Mouse (Mus musculus) lung, postnatal 4 days (tissue): ENCODE measurements around the gene Padi3.

ENCODE experiments used
- DNase-seq, 2 experiments: peaks; one replicate each; pipeline ENCODE4 v3.0.0; 2021

Padi3 gene

GRCm38 (mm10) chr4:140779803-140780397 lies 30.5 kb downstream of the Padi3 start:
- DNase-seq, result peak; percentile 40 to 71

- no peak for DNase-seq
Observed at GRCm38 (mm10) chr4:140776623-140777022, 33.8 kb downstream of the Padi3 start.

DNA sequence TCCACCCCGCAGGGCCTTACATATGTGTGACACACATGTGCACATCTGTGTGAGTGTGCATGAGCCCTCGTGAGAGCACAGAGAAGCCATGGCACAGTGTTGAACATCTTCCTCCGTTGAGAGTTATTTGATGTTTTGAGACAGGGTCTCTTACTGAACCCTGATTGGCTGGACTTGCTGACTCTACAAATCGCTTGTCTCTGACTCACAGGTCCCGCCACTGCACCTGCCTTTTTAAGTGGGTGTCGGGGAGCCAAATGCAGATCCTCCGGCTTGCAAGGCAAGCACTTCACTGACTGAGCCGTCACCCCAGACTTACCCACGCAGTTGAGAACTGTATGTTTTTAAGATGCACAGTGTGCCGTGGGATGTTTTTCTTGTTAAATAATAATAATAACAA lies 34.6 kb downstream of the Padi3 start:
- no peak for DNase-seq

DNA sequence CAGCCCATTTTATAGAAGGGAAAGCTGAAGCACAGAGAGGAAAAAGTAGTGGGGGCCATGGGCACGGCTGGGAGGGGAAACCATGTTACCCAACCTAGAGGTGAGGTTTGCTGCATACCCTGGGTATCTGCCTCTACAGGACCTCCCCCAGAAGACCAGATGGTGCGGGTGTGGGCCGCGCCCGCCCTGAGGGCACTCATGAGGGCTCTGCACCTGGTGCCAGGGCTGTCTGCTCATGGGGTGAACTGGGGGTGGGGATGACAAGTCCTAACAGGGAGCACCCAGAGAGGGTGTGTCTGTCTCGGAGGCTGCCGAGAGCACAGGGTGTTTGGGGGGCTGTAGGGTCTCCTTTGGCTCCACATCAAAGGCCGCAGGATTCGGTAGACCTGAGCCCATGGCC lies 35.6 kb downstream of the Padi3 start:
- DNase-seq, result no peak

DNA sequence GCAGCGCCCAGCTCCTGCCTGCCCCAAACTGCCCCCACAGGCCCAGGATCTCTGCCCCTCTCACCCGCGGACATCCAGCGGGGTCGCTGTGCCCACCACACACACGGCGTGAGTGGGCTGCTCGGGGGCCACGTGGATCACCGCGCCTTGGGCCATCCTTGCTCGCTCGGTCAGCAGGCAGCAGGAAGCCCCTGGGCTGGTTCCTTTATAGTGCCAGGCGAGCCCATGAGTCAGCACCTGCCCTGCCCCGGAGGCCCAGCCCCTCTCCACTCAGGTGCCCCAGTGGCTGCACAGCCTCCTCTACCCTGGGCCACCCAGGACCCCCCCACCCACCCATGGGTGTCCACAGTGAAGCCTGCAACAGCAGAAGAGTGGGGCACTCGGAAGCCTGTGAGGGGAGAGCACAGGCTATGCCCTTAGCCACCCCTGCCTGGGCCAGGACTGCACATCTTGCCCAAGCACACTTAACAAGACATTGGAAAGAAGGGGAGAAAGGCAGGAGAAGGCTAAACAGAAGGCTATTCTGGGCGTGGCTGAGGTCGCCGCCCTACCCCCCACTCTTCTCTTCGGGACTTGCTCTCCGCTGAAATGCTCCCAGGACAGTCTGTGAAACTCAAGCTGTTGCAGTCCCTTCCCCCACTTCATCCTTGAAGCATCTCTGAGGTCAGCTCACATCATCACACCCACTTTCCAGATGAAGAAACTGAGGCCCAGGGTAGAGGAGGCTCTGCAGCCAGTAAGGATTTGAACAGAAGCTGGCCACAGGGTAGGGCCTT lies 36.2 kb downstream of the Padi3 start, which contains the start of gene Padi4:
TSS of gene Padi4 (minus strand) at position 212 of the 776 bp plus-strand sequence.
- no peak for DNase-seq

DNA sequence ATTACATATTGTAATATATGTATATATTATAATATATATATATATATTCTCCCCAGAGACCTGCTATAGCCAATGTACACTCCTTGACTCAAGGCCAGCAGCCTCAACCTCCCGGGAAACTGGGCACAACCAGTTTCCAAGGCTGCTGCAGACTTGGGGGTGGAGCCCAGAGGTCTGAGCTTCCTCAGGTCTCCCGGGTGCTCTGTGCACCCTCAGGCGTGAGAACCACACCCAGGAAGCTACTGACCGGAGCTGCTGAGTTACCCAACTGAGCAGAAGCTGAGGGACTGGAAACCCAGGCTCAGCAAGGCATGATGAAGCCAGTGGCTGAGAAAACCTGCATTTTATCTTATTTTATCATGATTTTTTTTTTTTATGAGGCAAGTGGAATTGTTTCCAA lies 39.4 kb downstream of the Padi3 start:
- peak; percentile 39 to 59 for DNase-seq

DNA sequence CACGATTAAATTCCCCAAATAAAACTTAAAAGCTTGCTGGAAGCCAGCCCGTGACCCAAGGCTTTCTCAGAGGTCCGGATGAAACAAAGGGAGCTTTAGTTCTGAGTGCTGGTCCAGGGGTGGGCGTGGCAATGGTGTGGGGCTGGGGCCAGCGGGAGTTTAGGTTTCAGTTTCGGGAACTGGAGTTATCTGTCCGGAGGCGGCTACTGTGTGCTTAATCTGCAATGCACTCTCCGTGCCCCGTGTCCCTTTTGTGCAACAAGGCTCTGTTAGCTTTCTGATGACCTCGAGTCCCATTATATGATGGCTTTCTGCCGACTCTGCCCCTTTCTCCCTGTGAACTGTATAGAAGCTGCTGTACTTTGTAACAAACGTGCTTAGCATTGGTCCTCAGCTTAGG lies 40.0 kb downstream of the Padi3 start:
- DNase-seq, result peak; percentile 60 to 61

- no peak for DNase-seq
Observed at GRCm38 (mm10) chr4:140768973-140769372, 41.5 kb downstream of the Padi3 start.

DNA sequence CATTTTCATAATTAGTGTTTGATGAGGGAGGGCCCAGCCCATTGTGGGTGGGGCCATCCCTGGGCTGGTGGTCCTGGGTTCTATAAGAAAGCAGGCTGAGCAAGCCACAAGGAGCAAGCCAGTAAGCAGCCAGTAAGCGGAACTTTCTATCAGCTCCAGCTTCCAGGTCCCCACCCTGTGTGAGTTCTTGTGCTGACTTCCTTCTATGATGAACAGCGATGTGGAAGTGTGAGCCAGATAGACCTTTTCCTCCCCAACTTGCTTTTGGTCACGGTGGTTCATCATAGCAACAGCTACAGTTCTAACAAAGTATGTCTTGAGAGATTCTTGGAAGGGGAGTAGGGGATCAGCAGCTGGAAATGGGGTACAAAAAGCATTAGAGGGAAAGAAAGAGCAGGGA lies 44.5 kb downstream of the Padi3 start:
- DNase-seq, result no peak

DNA sequence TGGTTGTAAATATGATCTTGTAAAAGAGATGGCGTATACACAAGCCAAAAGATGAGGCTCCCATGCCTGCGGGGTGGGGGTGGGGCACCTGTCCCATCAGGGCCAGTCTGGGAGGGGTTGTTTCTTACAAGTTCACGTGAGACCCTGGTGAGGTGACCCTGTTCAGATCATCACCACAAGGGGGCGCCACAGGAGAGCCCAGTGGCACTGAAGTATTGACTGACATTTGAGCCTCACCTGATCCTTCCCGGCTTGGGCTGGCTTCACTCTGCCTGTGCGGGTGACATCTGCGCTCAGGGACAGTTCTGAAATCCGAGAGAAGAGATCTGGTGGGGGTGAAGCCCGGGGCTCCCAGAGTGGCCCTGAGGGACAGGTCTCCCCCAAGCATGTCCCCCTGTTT lies 47.3 kb downstream of the Padi3 start:
- DNase-seq, result peak; percentile 59 to 68

- DNase-seq, result peak; percentile 25 to 46
Observed at GRCm38 (mm10) chr4:140761601-140762000, 48.8 kb downstream of the Padi3 start.

GRCm38 (mm10) chr4:140755811-140756210 lies 54.6 kb downstream of the Padi3 start:
- DNase-seq, result no peak

DNA sequence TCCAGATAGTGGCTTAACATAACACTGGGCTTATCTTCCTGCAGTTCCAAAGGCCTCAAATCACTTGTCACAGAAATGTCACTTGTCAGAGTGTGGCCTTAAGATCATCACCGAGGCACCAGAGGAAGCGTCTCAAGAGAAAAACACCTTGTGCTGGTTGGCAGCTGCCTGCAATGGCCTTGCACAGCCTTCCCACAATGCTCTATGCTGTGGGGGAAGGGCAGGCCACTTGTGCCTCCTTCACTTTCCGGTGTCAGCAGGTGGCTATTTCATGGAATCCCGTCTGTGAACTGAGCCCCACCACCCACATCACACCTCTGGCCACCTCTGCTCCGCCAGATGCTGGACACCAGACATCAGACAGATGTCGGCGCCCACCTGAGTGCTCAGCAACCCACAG lies 57.1 kb downstream of the Padi3 start:
- no peak for DNase-seq

DNA sequence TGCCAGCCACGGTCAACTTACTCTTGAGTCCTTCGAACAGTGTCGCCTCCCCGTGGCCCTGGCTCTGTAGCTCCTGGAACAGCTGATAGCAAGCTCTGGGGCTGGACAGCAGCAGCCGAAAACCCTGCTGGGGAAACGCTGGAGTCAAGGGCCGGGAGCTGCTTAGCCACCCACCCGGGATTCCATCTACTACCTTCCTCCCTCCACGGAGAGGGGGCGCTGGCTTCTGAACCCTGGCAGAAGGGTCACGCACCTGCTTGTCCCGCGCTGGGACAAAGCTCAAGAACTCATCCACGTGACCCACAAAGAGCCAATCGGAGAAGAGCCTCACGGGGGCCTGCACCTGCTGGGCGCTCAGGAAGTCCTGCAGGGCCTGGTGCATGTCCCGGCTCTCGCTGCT lies 60.1 kb downstream of the Padi3 start:
- DNase-seq, result peak; percentile 49 to 53

DNA sequence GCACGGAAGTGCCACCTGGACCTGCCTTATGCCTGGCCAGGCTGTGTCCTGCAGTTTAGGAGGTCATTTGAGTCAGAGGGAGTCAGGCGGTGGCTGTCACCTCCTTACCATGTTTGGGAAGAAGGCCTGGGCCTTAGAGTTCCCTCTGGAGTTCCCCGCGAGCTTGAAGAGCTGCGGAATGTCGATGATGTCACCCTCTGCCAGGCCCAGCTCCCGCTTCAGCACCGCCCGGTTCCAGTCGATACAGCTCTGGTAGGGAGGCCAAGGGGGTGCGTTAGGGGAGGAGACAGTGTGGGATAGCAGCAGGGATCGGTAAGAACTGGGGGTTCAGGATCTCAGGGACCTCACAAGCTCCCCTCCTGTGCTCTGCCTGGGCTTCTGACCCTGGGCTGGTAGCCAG lies 62.5 kb downstream of the Padi3 start:
- peak; percentile 25 to 39 for DNase-seq

- DNase-seq, result peak; percentile 54 to 60
Observed at GRCm38 (mm10) chr4:140744654-140745053, 65.8 kb downstream of the Padi3 start.

DNA sequence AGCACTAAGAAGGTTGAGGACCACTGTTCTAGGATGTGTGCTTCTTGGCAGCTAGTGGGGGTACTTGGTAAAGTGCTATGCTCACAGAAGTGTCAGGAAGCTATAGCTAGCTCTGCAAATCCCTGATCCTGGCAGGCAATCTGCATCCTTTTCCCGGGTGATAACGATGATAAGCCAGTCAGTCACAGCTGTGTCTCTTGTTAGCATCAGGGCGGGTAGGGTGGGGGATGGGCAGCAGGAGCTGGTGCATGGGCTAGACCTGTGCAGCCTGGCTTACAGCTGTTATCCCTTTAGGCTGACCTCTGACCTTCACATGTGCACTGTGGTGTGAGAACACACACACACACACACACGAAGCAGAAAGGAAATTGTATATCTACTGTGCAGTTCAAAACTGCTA lies 67.4 kb downstream of the Padi3 start:
- no peak for DNase-seq

DNA sequence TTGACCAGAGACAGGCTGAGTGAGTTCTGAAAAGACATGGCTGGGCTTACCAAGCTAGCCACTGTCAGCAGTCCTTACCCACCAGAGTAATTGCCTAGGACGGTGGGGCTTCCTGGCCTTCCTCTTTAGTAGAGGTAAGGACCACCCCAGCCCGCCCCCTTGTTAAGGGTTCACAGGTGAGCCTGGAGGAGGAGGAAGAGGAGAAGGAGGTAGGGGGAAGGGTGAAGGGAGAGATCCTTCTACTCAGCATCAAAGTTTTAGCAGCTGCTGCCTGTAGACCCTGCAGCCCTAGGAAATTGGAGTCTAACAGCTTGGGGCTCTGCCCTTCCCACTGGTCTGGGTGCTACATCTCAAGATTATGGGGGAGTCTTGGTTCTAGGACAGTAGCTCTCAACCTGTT lies 67.9 kb downstream of the Padi3 start, which contains the start of gene Padi6:
TSS of gene Padi6 (minus strand) at position 101 of the 400 bp plus-strand sequence.
- DNase-seq, result no peak

DNA sequence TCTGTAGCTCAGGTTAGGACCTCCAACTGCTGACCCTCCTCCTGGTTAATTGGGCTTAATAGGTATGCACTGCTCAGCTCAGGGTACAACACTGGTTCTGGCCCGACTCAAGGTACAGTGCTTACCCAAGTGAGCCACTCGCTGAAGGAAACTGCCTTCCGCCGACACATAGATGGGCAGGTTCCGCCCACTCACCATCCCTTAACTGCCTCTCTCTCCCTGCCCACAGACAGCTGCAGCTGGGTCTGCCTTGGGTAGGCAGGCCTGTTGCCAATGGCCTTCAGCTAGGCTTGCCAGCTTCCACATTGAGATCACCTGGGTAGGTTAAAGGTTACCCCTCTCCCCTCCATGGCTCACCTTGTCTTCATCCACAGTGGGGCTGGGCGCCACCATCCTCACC lies 69.0 kb downstream of the Padi3 start:
- no peak for DNase-seq

DNA sequence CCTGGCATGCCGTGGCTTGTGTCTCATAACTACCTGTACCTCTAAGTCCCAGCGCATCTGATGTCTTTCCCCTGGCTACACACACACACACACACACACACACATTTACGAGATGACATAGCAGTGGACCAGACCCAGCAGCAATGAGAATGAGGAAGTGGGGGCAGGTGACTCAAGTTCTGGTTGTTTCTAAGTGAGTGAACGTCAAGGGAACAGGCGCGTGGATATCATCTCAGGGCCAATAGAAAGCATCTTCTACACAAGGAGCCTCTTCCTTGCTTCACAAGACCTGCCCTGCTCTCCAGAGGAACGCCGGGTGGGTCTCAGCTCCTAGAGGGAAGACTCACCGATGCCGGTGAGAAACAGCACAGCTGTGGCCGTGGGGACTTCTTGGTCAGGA lies 69.8 kb downstream of the Padi3 start:
- DNase-seq, result no peak
